Mouse (Mus musculus) right cerebral cortex, adult 2 months (tissue): ENCODE measurements around the gene Erf.
"Not testable (repeated sequence)": the region's sequence is repeated elsewhere in the genome, so short reads cannot be mapped to it uniquely, and the experiment has no call there.

Experiments
- DNase-seq, 2 experiments: peaks; one replicate each; pipeline ENCODE4 v3.0.0; 2021 to 2022; ENCODE audit warnings: low spot score in 2 of 2

Gene Erf

DNA sequence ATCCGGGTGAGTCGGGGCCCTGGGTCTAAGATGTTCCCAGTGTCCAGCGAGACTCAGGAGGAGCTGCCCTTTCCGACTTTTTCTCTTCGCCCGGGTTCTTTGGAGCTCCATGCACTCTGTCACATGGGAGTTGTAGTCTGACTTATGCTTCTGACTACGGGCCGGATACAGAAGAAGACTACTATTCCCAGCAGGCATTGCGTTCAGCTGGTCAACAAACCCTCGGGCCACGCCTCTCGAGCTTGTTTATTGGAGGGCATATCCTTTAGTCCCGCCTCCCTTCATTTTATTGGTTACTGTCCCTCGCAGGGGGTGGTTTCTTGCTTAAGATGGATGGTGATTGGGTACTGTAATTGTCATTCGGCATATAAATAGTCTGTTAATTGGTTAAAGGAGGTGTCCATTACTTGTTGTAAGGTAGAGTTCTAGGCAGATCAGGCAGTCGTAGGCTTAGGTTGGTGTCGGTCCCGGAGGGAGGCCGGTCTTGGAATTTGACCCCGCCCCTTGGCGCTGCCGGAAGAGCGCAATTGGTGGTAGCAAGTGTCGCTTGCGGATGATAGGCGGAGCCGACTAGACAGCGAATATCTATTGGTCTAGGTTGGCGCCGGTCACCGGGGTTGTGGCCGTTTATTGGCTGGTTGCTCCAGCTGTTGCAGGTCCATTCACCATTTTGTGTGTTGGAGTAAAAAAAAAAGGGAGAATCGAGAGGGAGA, 17.3 kb upstream of the Erf start:
- peak; percentile 99 for DNase-seq

DNA sequence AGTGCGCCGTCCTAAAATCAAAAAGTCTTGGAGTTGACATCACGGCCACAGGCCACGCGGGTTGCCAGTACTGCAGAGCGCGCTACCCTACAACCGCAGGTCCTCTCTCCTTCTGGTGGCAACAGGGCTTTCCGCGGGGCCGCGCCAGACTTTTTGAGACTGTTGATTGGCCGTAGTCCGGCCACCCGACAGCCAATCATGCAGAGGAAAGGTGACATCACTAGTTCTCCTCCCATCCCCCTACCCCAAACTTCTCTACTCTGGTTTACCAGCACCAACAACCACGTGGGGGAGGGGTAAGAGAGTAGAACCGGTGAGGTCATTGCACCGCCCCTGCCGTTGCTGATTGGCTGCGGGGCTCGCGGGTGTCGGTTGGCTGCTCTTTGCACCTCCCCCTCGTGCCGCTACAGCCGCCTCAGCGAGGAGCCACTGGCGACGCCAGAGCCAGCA, 16.8 kb upstream of the Erf start, which contains the start of gene Cic:
Cic (plus strand) TSS at position 404 of the 450 bp plus-strand sequence.
- peak; percentile 99 to 100 for DNase-seq

DNA sequence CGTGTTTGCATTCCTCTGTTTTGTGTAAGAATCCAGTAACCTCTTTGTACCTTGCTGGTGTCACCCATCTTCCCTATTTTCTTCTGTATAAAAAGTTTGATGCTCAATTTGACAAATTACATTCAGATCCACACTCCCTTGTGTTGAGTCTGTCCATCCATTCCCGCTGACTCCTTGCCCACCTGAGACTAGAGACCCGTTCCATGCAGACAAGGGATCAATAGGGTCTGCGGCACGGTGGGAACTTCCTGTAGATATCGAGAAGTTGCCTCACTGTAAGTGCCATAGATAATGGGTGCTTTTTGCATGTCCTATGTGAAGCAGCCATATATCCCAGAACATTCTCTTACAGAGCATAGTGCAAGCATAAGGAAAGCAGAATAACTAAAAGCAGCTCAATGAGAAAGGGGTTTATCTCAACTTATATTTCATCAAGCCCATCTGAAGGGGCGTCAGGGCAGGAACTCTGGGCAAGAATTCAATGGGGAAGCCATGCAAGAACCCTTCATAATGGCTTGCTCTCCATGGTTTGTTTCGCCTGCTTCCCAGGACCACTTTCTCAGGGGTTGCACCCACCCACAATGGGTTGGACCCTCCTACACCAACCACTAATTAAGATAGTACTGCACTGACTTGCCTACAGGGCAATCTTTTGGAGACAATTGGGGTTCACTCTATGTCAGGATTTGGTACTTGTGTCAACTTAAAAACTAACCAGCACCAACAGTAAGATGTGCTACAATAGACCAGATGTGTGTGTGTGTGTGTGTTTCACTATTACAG, 15.8 kb upstream of the Erf start:
- DNase-seq = no peak

DNA sequence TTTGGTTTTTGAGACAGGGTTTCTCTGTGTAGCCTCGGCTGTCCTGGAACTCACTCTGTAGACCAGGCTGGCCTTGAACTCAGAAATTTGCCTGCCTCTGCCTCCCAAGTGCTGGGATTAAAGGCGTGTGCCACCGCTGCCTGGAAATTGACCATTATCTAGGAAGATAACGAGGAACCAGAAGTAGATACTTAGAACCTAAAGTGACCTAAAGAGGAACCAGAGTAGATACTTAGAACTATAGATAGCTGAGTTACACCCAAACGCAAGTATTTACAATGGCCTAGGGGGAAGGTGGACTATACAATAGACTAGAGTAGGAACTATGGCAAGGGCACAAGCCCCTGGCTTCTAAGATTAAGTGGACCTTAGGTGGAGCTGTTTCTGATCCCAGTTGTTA, 15.2 kb upstream of the Erf start:
- DNase-seq = not testable (repeated sequence)

DNA sequence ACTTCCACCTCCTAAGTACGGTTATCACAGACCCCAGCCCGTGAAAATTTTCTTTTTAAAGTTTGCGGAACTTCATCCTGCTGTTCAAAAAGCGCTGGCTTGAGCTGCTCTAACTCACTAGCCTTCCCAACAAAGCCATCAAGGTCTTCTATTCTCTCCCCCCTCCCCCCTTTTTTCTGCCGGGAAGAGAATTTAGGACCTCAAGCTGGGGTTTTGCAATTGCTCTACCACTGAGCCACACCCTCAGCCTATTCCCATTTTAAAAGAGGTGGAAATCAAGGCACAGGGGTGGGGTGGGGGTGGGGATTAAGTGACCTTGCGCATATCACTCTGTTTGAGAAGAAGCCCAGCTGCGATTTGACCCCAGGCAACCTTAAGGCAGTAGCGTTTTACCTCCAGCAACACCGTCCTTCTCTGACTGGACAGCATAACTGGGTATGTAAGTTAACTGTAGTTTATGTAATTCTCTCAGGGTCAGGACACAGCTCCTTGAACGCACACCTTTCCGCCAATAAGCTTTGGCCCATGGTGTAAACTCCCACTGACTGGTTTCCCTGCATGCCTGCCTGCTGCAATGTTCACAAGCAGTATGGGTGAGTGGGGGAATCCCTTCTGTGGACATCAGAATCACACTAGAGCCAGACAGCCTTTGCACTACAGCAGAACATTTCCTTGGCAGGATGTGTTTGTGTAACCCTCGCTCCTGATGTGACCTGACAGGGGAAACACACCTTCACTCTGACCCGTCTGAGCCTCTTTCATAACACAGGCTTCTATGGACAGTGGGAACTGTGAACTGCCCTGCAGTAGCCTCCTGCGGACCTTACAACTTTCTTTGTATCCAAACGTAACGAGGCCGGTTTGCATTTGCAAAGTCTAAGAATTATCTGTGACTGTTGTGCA, 13.7 kb upstream of the Erf start:
- no peak for DNase-seq

DNA sequence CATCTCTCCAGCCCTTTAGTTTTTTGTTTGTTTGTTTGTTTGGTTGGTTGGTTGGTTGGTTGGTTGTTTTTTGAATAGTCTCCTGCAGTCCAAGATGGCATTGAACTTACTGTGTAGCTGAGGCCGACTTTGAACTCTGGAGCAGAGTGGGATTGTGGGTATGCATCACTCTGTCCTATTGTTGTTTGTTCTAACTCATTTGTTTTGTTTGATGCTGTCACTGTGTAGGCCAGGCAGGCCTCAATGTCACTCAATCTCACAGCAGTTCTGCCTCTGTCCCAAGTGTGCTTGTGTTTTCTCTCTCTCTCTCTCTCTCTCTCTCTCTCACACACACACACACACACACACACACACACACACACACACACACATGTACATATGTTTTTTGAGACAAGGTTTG, 11.3 kb upstream of the Erf start:
- no peak for DNase-seq

DNA sequence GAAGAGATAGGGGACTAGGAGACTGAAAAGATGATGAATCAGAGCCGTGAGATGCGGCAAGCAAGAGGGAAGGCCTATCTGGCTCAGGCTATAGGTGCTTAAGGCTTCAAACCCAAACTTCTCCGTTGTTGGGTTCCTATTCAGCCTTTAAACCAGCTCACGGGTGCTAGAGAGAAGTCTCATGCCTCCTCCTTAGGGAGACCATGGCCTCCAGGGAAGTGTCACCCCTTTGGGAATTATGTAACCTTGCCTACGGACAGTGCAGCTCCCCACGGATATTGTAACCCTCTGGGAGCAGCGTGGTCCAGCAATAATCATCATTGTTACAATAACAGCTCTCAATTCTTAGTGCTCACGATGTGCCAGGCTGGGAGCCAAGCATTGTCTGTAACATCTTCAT, 1.3 kb upstream of the Erf start:
- DNase-seq = no peak

DNA sequence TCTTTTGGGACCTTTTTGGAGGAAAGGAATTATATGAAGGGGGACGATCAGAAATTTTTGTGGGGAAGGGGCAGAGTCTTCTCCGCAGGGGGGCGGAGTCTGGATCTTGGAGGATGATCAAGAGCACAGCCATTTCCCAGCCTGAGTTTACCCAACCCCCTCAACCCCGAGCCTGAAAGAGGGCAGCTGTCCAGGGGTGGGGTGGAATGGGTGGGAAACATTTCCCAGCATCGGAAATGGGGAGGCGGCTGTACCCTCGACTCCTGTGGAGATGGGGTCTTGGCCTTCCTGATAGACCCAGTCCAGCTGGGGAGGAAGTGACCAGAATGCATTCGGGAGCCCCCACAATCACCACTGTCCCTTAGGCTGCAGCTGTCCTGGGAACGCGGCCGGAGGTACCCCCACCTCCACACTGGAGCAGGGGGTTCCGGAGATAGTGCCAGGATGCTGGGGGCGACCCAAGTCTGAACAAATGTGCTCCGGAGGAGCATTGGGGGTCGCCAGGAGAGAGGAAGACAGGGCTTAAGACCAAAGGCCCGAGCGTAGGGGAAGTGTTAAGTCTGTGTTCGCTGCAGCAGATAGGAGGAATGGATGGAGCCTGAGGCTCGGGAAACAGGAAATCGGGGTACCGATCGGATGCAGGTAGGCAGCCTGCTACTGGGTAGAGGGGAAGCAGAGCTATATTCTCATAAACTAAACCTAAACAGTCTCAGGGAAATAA, 670 bp upstream of the Erf start:
- peak in 1 of 2 experiments; percentile 44 for DNase-seq

DNA sequence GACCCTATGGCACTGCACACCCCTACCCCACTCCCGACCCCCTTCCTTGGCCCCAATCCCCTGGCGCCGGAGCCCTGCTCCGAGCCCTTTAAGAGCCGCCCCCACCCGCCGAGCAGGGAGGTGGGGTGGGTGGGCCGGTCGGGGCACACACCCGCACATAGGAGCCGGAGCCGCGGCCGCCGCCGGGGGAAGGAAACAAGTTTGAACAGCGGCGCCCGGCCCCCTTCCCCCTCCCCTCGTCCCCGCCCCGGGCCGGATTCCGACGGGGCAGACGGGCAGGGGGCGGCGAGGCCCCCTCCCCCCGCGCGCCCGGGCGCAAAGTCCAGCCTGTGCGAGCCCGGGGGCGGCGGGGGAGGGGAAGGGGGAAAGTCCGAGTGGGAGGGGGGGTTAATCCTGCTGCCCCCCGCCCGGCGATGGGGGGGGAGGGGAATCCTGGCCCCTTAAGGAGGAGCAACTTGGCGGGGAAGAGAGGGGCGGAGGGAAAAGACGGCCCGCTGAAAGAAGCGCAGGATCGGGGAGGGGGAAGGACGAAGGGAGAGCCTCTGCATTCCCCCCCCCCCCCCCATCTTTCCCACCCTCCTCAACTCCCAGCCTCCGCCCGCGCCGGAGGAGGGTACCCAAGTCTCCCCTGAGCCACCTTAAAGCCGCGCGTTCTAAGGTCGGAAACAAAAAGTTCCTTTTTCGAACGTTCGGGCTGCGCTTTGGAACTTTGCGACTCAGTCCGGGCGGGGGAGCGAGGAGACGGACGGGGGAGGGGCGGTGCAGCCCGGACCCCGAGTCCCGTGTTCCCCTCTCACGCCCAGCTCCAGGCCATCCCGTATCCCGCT, 1.0 kb downstream of the Erf start:
- peak; percentile 63 to 70 for DNase-seq

DNA sequence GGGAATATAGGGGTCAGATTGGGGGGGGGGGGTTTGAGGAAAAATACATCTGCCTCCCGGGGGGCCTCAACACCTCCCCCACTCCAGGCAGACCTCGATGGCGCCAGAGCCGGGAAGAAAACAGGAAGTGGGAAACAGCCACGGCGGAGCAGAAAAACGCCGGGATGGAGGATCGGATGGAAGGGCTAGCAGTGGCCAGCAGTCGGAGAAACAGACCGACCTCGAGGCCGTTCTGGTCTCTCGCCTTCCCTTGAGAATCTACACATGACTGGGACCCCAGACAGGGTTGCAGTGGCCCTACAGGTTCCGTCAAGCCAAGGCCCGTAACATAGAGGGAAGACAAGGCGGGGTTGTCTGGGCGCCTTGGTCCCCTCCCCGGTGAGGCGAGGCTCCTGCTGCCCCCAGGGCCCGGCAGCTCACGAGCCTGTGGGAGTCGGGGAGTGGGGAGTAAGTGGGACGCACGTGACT, 1.7 kb downstream of the Erf start:
- no peak for DNase-seq

DNA sequence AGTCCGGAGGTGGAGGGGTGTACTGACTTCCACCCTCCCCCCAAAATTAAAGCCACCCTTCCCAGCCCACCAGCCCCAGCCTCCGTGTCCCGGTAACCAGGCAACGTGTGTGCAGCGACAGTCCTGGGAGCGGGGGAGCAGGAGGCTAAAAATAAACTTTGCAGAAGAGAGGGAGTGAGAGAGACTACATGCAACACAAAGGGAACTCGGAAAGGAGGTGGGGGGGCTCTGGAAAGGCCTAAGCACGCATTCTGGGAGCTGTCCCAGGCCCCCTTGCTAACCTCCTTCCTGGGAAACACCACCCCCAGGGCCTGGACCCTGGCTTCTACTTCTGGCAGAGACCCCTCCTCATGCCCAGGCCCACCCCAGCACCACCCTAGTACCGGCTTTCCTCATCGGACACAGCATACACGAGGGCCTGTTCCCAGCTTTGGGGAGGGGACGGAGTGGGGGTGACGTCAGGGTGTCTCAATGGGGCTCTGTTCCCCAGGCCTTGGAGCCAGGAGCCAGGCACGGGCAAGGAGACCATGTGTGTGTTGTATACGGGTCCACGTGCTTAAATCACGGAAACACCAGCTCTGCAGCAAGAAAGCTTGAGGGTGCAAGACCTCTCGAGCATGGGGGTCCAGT, 2.4 kb downstream of the Erf start:
- peak; percentile 81 to 83 for DNase-seq

DNA sequence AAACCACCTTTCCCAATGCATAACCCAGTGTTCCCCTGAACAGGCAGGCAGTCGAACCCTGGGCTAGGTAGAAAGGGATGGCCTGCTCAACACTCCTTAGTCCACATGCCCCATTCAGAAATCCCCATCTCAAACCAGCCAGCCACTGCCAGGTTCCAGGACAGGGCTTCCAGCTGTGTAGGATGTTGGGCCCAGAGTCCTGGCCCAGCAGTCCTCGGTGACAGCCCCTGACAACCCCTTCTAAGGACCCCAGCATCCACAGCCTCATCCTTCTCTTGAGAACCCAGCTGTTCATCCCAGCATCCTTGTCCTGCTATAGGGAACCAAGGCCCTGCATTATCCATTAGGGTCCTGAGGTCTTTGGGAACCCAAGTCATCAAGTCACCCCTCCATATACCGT, 3.1 kb downstream of the Erf start:
- no peak for DNase-seq

DNA sequence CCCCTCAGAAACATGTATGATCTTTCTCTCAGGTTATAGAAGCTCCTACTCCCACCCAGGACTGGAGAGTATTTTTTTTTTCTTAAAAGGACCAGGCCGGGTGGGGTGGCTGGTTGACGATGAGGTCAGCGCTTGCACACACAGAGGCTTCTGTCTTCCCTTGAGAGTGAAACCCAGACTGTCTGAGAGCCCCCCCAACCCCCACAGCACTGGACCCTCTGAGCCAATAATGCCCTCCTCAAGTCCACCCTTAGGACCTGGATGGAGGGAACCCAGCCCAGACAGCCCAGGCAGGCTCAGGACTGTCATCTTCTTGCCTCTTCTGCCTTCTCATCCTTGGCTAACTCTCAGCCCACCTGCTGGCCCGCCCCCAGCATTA, 3.8 kb downstream of the Erf start:
- peak in 1 of 2 experiments; percentile 34 for DNase-seq

DNA sequence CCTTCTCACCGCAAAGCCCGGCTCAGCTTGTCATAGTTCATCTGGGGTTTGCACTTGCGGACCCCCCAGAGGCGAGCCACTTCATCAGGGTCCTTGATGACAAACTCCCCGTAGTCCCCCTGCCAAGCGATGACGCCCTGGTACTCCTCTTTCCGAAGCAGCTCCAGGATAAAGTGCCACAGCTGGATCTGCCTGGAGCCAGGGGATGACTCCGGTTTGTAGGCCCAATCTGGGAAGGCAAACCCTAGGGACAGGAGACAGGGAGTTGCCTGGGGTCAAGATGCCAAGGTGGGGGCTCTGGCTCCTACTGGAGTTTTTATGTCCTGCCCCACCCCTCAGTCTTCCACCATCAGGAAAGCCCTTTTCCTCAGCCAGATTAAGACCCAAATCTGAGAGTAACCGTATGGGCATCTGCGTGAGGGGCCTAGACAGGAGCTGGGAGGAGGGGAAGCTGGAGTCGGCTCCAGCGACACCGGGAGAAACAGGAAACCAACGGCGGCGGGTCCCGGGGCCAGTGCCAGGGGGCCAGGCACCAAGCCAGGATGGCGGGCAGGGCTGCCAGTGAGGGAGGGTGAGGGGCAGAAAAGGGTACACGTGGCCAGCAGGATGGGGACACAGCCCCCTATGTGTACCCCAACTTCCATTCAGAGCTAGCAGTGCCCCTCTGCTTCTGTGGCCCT, 4.3 kb downstream of the Erf start:
- peak; percentile 61 to 62 for DNase-seq

DNA sequence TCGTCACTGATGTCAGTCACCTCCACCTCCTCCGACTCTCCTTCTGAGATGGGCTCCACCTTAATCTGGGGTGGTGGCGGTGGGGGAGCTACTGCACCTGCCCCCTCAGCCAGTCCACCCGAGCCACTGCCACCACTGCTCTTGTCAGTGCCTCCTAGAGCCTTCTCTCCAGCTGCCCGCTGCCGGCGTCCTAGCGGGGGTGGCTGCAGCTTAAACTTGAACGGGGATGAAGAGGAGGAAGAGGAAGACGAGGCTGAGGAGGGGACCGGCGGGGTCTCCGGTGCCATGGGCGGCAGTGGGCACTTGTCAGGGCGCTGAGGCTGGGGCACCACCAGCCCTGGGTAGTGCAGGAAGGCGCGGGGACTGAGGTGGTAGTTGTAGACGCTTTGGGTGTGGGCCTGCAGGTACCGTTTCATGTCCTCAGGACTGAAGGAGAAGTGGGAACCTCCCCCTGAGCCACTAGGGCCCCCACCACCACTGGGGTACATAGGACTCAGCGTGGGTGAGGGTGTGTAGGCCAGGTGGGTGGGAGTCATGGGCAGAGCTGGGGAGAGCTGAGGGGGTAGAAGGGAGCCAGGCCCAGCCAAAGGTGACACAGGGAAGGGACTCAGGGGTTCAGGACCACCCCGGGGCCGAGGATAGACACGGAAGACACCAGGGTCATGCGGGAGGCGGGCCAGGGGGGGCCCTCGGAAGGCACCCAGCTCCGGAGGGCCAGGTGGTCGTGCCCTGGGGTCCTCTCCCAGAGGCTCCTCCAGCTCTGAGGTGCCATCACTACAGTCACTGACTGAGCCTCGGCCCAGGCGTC, 5.8 kb downstream of the Erf start:
- no peak for DNase-seq

DNA sequence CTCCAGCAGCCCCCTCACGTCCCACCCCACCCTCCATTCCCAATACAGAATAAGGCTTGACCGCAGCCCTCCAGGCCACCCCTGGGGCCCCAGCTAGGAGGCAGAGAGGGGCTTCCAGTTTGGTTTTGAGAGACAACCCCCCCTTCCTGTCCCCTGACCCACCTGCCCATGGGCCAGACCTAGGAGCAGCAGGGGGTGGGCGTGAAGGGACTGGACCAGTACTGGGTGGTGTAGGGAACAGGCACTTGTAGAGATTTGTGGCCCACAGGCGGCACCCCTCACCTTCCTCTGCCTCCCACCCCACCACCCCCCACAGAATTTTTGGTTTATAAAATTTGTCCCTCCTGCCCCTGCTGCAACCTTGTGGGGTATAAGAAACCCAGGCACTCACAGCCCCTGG, 7.2 kb downstream of the Erf start:
- DNase-seq = no peak

DNA sequence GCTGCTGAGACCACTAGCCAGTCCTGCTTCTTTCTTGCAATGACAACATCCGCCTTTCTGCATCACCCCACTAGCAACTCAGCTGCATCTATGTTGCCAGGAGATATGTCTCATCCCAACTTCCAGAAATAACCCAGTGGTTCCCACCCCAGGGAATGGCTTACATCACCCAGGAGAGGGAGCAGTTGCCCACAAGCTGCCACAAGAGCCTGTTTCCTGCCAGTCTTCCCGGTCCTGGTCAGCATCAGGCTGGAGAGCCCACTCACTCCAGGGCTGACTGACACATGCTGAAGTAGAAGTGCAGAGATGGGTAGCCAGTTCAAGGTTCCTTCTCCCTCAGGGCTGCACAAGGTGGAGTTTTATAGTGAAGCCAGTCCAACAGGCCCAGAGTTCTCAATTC, 9.5 kb downstream of the Erf start:
- DNase-seq = peak; percentile 82 to 88

DNA sequence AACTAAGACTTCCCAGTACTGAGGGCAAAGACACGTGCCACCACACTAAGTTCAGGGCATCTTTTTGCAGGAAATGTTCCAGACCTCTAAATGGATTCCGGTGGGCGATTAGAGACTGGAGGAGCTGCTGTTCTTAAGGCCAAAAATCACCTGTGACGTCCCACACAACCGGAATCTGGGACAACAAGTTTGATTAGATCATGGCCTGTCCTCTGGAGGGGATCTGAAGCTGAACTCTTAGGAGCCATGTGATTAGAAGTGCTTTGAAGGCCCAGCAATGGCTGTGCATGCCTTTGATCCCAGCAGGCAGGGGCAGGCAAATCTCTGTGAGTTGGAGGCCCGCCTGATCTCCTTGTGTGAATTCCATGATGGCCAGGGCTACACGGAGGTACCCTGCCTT, 9.9 kb downstream of the Erf start:
- no peak for DNase-seq
